Mouse (Mus musculus): ENCODE measurements at regions not wholly inside any gene's neighbourhood (a gene's known extent, or its start where the extent isn't known, plus 50 kb on each side); places are given as distances from the start of the nearest gene placed in this dataset.

GRCm38 (mm10) chr10:96257935-96258334 is 121.5 kb downstream of the Gm5426 start:
- no peak for TF ChIP-seq ZC3H11A (IDR thresholded peaks at IDR 0.05; ENCODE audit: borderline replicate concordance, low read depth, low read length)
- no peak for TF ChIP-seq CHD2 (IDR thresholded peaks at IDR 0.05; ENCODE audit: low read depth, low read length)
- no peak for TF ChIP-seq ZNF384 (IDR thresholded peaks at IDR 0.05; ENCODE audit: low read depth, low read length)
- TF ChIP-seq MAFK (IDR thresholded peaks at IDR 0.05; ENCODE audit: insufficient read depth, low read depth, low read length): no peak
- TF ChIP-seq HCFC1 (IDR thresholded peaks at IDR 0.05; ENCODE audit: borderline replicate concordance, insufficient read depth, low read length): no peak

All from ES-E14 (cell line).